Mouse (Mus musculus) limb, embryonic 11.5 days (tissue): ENCODE measurements at regions not wholly inside any gene's neighbourhood (a gene's known extent, or its start where the extent isn't known, plus 50 kb on each side); places are given as distances from the start of the nearest gene placed in this dataset.

ENCODE experiments used
- ATAC-seq: fragments of 200-750 bp; cut with Nextera tagmentation; 2 replicates; pipeline ENCODE4 v1.8.0; 2017; ENCODE audit warnings: low read depth; ENCODE audit not compliant: insufficient number of reproducible peaks, low FRiP score, low TSS enrichment
- DNase-seq: peaks from one replicate; pipeline ENCODE4 v3.0.0-alpha.2; 2015; ENCODE audit warnings: low spot score
- H3K27ac ChIP-seq: fragments of 300-500 bp; sonication (generic); replicated peaks from 2 replicates; pipeline ENCODE4 v1.5.1; 2014; ENCODE audit warnings: low read depth, mild to moderate bottlenecking, low read length
- H3K27me3 ChIP-seq: fragments of 300-500 bp; sonication (generic); 2 replicates; pipeline ENCODE4 v1.6.1; 2014; ENCODE audit warnings: mild to moderate bottlenecking, low read length, mixed read lengths; ENCODE audit not compliant: control insufficient read depth, insufficient read depth
- H3K36me3 ChIP-seq: fragments of 300-500 bp; sonication (generic); 2 replicates; pipeline ENCODE4 v1.6.1; 2014; ENCODE audit warnings: mild to moderate bottlenecking, low read length, moderate library complexity, mixed read lengths; ENCODE audit not compliant: control insufficient read depth, insufficient read depth
- H3K4me1 ChIP-seq: fragments of 300-500 bp; sonication (generic); 2 replicates; pipeline ENCODE4 v1.6.1; 2014; ENCODE audit warnings: low read length, mixed read lengths; ENCODE audit not compliant: control insufficient read depth, insufficient read depth
- H3K4me2 ChIP-seq: fragments of 300-500 bp; sonication (generic); 2 replicates; pipeline ENCODE4 v1.6.1; 2014; ENCODE audit warnings: low read depth, mild to moderate bottlenecking, moderate library complexity; ENCODE audit not compliant: severe bottlenecking
- H3K4me3 ChIP-seq: fragments of 300-500 bp; sonication (generic); 2 replicates; pipeline ENCODE4 v1.5.1; 2014; ENCODE audit warnings: low read depth, low read length
- H3K9ac ChIP-seq: fragments of 300-500 bp; sonication (generic); 2 replicates; pipeline ENCODE4 v1.6.1; 2014; ENCODE audit warnings: mild to moderate bottlenecking, low read length
- H3K9me3 ChIP-seq: fragments of 300-500 bp; sonication (generic); 2 replicates; pipeline ENCODE4 v1.6.1; 2016; ENCODE audit warnings: low read length; ENCODE audit not compliant: control insufficient read depth
- WGBS: fragments of 180-500 bp; shearing (Covaris S2); extraction: QIAGEN DNeasy Blood & Tissue Kit; methylation state at CpG from one replicate; pipeline ENCODE4 v1.1.7; 2014; 5-methylcytosine and 5-hydroxymethylcytosine counted together

GRCm38 (mm10) chr13:37611387-37611786, 166.8 kb upstream of the Rreb1 start:
- DNase-seq (no peak), ATAC-seq (no peak)
- H3K4me2 ChIP-seq: no peak overlapping the region
- H3K4me3 ChIP-seq: no peak overlapping the region
- H3K27ac ChIP-seq: no peak overlapping the region
- H3K27me3 ChIP-seq: no peaks in the 10 kb centered on the region
- H3K9ac ChIP-seq: no peak overlapping the region
- no peaks in the 10 kb centered on the region for H3K36me3 ChIP-seq
- no peaks in the 10 kb centered on the region for H3K4me1 ChIP-seq
- WGBS: 92% methylated on average over 3 of the region's 3 CpGs
- H3K9me3 ChIP-seq: no peaks in the 10 kb centered on the region

GRCm38 (mm10) chr13:37617015-37617414, 161.2 kb upstream of the Rreb1 start:
- no peaks in the 10 kb centered on the region for H3K4me1 ChIP-seq
- no peak for DNase-seq
- no peaks in the 10 kb centered on the region for H3K36me3 ChIP-seq
- H3K9me3 ChIP-seq: no peaks in the 10 kb centered on the region
- H3K4me2 ChIP-seq: no peak overlapping the region
- no peak for ATAC-seq
- no peak overlapping the region for H3K27ac ChIP-seq
- H3K4me3 ChIP-seq: no peak overlapping the region
- 86% methylated on average over 4 of the region's 4 CpGs for WGBS
- H3K9ac ChIP-seq: no peak overlapping the region
- H3K27me3 ChIP-seq: no peaks in the 10 kb centered on the region

DNA sequence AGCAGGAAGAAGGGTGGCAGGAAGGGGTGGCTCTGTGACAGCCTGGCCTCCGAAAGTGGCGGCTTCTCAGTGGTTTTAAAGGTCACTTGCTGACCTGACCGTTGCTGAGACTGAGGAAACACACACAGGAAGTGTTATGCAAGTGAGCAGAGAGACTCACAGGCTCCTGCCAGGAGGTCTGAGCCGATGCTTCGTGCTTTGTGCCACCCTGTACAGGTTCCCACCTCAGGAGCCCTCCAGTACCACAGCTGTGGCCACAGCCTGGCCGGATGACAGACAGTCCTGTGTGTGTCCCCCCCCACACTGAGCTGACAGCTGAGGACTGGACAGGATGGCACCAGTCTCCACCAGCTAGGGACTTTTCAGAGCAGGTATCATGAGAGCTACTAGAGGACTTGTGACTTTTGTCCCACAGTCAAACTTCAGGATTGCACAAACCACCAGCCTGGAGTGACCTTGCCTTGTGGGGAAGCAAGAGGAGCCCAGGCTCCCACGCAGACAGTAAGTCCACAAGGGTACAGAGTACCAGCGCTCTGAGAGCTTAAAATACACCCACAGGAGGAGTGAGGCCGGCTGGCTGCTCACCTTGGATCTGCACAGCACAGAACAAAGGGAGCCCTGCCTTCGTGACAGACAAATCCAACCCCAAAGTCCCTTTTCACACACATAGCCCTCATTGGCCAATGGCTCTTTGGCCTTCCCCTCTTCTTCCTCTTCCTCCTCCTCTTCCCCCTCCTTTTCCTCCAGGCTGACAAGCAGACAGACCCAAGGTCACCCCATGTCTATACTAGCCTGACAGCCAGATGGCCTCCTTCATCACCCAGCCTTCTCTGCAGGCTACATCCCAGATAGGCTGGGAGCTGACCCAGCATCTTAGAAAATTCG, 158.1 kb upstream of the Rreb1 start:
- no peak overlapping the region for H3K9ac ChIP-seq
- H3K4me1 ChIP-seq: no peaks in the 10 kb centered on the region
- no peaks in the 10 kb centered on the region for H3K9me3 ChIP-seq
- H3K4me2 ChIP-seq: no peak overlapping the region
- H3K36me3 ChIP-seq: no peaks in the 10 kb centered on the region
- WGBS: 62% methylated on average over 11 of the region's 11 CpGs
- H3K4me3 ChIP-seq: no peak overlapping the region
- H3K27ac ChIP-seq: no peak overlapping the region
- H3K27me3 ChIP-seq: no peaks in the 10 kb centered on the region
- no peak for ATAC-seq
- DNase-seq: peak; percentile 29

GRCm38 (mm10) chr13:37621319-37622050, 156.7 kb upstream of the Rreb1 start:
- Histone ChIP-seq H3K27me3 (no peaks in the 10 kb centered on the region), H3K9me3 (no peaks in the 10 kb centered on the region), H3K9ac (no peak overlapping the region), H3K27ac (no peak overlapping the region), H3K36me3 (no peaks in the 10 kb centered on the region), H3K4me1 (no peaks in the 10 kb centered on the region), H3K4me3 (no peak overlapping the region), H3K4me2 (no peak overlapping the region)
- no peak for ATAC-seq
- no peak for DNase-seq
- 90% methylated on average over 5 of the region's 5 CpGs for WGBS

- Histone ChIP-seq H3K9me3 (no peaks in the 10 kb centered on the region), H3K4me2 (no peak overlapping the region), H3K27ac (no peak overlapping the region), H3K9ac (no peak overlapping the region), H3K27me3 (no peaks in the 10 kb centered on the region), H3K4me1 (no peaks in the 10 kb centered on the region), H3K4me3 (no peak overlapping the region), H3K36me3 (no peaks in the 10 kb centered on the region)
- no peak for DNase-seq
- WGBS: 76% methylated on average over 6 of the region's 6 CpGs
- ATAC-seq: no peak
Observed at GRCm38 (mm10) chr13:37622366-37623088, 155.7 kb upstream of the Rreb1 start.

GRCm38 (mm10) chr13:37624741-37625140, 153.5 kb upstream of the Rreb1 start:
- no peak for DNase-seq
- Histone ChIP-seq H3K4me3 (no peak overlapping the region), H3K9ac (no peak overlapping the region), H3K36me3 (no peaks in the 10 kb centered on the region), H3K4me2 (no peak overlapping the region), H3K27ac (no peak overlapping the region), H3K4me1 (0 out of 2 replicates have a peak, but pooled peaks cover 7% of the 10 kb centered on the region), H3K27me3 (no peaks in the 10 kb centered on the region), H3K9me3 (no peaks in the 10 kb centered on the region)
- ATAC-seq: no peak
- WGBS: 65% methylated on average over 1 of the region's 1 CpGs

DNA sequence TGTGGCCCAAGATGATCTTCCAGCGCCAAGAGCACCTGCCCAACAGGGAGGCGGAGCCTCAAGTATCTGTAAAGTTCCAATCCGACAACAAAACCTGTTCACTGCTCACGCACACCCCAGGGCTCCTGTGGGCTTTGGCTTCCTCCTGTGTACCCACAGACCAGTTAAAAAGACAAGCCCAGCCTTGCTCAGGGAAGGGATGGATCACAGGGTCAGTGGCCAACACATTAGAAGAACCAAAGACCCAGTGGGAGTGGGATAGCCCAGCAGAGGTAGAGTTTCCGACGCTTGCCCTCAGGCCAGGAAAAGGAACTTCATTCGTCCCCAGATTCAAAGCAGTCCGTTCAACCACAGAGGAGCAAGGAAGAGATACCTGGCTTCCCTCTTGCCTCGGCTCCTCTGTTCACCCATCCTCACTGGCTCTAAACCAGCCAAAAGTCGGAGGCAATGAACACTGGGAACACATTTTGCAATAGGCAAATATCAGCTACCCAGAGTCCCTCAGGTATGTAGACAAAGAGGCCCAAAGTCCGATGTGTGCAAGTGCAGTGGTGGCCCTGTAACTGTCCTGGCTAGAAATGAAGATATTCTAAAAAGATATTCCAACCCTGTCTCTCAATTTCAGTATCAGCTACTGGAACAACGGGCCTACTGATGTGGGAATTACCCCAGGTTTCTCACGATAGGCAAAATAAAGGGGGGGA, 152.5 kb upstream of the Rreb1 start:
- no peaks in the 10 kb centered on the region for H3K9me3 ChIP-seq
- no peaks in the 10 kb centered on the region for H3K36me3 ChIP-seq
- no peak overlapping the region for H3K27ac ChIP-seq
- no peak for ATAC-seq
- no peaks in the 10 kb centered on the region for H3K27me3 ChIP-seq
- WGBS: 92% methylated on average over 13 of the region's 13 CpGs
- H3K4me1 ChIP-seq: 0 out of 2 replicates have a peak, but pooled peaks cover 7% of the 10 kb centered on the region
- no peak overlapping the region for H3K4me2 ChIP-seq
- DNase-seq: no peak
- H3K9ac ChIP-seq: no peak overlapping the region
- no peak overlapping the region for H3K4me3 ChIP-seq
